Mouse (Mus musculus): ENCODE results near the gene Olfr183. TPM values are rescaled to one million over a fixed set of nuclear protein-coding genes. Genes with fewer than 3 reads are reported as not detected.

Gene Olfr183
- total RNA-seq (2023): not detected

GRCm38 (mm10) chr16:58995057-58995456 lies at the start of gene Olfr183:
Olfr183 (plus strand) TSS chr16:58995357.

GRCm38 (mm10) chr16:59030191-59030590 lies 35.0 kb downstream of the Olfr183 start, which contains the start of gene Olfr186:
Olfr186 (minus strand) TSS chr16:59030291.

DNA sequence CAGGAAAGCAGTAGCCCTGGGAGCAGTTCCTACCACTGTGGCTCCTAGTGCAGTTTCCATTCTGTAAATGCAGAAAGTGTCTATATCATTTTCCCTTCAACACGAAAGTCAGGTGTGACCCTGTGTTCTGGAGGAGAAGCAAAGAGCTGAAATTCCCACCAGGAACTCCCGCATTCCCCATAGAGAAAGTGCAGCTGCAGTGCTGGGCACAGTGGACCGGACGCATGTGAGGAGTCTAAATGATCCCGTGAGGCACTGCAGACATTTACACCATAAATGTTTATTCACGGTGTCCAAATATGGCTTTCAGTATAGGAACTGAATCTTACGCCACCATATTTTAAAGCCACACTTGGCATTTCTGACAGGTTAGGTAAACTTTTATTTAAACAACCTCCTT lies 44.6 kb downstream of the Olfr183 start, which contains the start of gene Olfr187:
Gene Olfr187, minus strand, starts transcription at position 58 of the 400 bp plus-strand sequence.

Other genes starting within 250 kb of the Olfr183 start
- not detected for gene Olfr172, start 232.2 kb upstream of the Olfr183 start, total RNA-seq (2023)
- gene Olfr173, start 195.1 kb upstream of the Olfr183 start, total RNA-seq (2023): not detected
- not detected for gene Olfr175-ps1, start 168.6 kb upstream of the Olfr183 start, total RNA-seq (2023)
- not detected for gene Olfr177, start 120.6 kb upstream of the Olfr183 start, total RNA-seq (2023)
- gene Olfr178, start 103.3 kb upstream of the Olfr183 start, total RNA-seq (2023): not detected
- not detected for gene Olfr181, start 66.6 kb upstream of the Olfr183 start, total RNA-seq (2023)
- gene Olfr180, start 66.0 kb upstream of the Olfr183 start, total RNA-seq (2023): not detected
- not detected for gene Olfr186, start 34.9 kb downstream of the Olfr183 start, total RNA-seq (2023)
- gene Olfr187, start 44.4 kb downstream of the Olfr183 start, total RNA-seq (2023): not detected
- not detected for gene Olfr190, start 82.6 kb downstream of the Olfr183 start, total RNA-seq (2023)
- gene Olfr191, start 94.5 kb downstream of the Olfr183 start, total RNA-seq (2023): not detected
- not detected for gene Olfr193, start 116.5 kb downstream of the Olfr183 start, total RNA-seq (2023)
- gene Olfr194, start 125.7 kb downstream of the Olfr183 start, total RNA-seq (2023): not detected
- not detected for gene Olfr195, start 151.7 kb downstream of the Olfr183 start, total RNA-seq (2023)
- gene Olfr196, start 175.1 kb downstream of the Olfr183 start, total RNA-seq (2023): not detected
- not detected for gene Olfr198, start 208.2 kb downstream of the Olfr183 start, total RNA-seq (2023)
- gene Olfr199, start 224.4 kb downstream of the Olfr183 start, total RNA-seq (2023): not detected

Measured in monocyte, adult 59 days (primary cell).